9 mouse cellular contexts compared by ENCODE assay signal in the genomic region with DNA sequence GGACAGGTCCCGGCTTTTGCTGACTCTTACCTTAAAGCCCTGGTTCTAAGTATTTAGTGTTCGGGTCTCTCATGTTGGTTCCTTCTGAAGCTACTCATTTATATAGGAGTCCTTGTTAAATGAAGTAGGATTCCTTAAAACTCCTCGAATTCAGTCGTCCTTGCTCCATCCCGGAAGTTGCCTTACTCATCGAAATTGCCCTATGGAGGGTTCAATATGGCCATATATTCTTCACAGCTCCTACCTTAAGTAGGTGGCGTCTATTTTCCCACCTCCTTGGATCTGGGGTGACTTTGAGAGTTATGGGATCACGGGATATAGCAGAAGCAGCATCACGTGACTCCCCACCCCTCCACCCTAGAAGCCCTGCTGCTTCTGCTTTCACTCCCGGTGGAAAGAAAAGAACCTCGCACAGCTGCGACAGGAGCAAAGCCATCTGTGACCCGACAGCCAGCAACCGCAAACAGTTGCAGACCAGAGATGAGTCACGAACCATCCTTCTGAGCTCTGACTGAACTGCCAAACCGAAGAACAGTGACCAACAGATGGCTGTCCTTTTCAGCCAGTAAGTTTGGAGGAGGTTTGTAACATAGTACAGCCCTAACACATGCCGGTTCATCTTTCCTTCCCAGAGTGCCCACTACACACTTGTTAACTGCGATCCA. TPM values are rescaled to one million over a fixed set of nuclear protein-coding genes. Genes with fewer than 3 reads are reported as not detected.
DNase-seq lines count a peak whose midpoint lies in the region; ATAC-seq and TF ChIP-seq lines count a peak whose summit lies in the region.
"Had no signal": no experiment of that assay in that cellular context is flagged by ENCODE, and none has a peak within 500 bp of the region (broad histone marks: within the 10 kb centered on the region; RNA-seq: fewer than 3 reads in every experiment).

No protein-coding gene starts in this region.

- peaks cover 27% of the 10 kb centered on the region for H3K4me1 ChIP-seq in bone marrow macrophage, adult 2 months (ENCODE audit: control insufficient read depth, insufficient read depth, low read length)
- peaks cover 13% of the 10 kb centered on the region for H3K4me1 ChIP-seq in limb, embryonic 13.5 days
- 0 out of 2 replicates have a peak, but pooled peaks cover 3% of the 10 kb centered on the region for H3K4me1 ChIP-seq in midbrain, embryonic 13.5 days (replicated peaks)
- no peaks in the 10 kb centered on the region for H3K4me1 ChIP-seq in stomach, postnatal 0 days (replicated peaks; ENCODE audit: control insufficient read depth, insufficient read depth)

- no peaks in the 10 kb centered on the region for H3K9me3 ChIP-seq in limb, embryonic 13.5 days
- no peaks in the 10 kb centered on the region for H3K9me3 ChIP-seq in midbrain, embryonic 13.5 days
- no peaks in the 10 kb centered on the region for H3K9me3 ChIP-seq in stomach, postnatal 0 days (ENCODE audit: control insufficient read depth, low read length)

- peak overlapping the region; percentile 39 for H3K4me2 ChIP-seq in limb, embryonic 13.5 days (replicated peaks)
- H3K4me2 ChIP-seq in midbrain, embryonic 13.5 days (replicated peaks) = no peak overlapping the region
- peak overlapping the region; percentile 35 for H3K4me2 ChIP-seq in stomach, postnatal 0 days (replicated peaks; ENCODE audit: low read depth)

- DNase-seq in cerebellum, postnatal 14 days = peak; percentile 5 to 13
- no peak for DNase-seq in cerebellum, postnatal 36 days
- DNase-seq in heart, adult 8-10 months (ENCODE audit: low spot score) = peak; percentile 80
- DNase-seq in kidney, adult 18-20 months = peak; percentile 23
- DNase-seq in stomach, postnatal 0 days (ENCODE audit: low spot score) = peak; percentile 36

- TF ChIP-seq POLR2A in bone marrow macrophage, adult 2 months (IDR thresholded peaks at IDR 0.05; ENCODE audit: borderline replicate concordance, low read depth, low read length) = no peak

- no peak overlapping the region for H3K9ac ChIP-seq in limb, embryonic 13.5 days
- no peak overlapping the region for H3K9ac ChIP-seq in midbrain, embryonic 13.5 days (replicated peaks)
- H3K9ac ChIP-seq in stomach, postnatal 0 days (ENCODE audit: low read length) = no peak overlapping the region

- no peak for TF ChIP-seq CTCF in bone marrow macrophage, adult 2 months (IDR thresholded peaks at IDR 0.05; ENCODE audit: low read depth, low read length)
- 0 out of 2 replicates have a peak, but pooled peaks have one; percentile 8 for TF ChIP-seq CTCF in stomach, postnatal 0 days (IDR thresholded peaks at IDR 0.05; ENCODE audit: low read depth)

- H3K27ac ChIP-seq in bone marrow macrophage, adult 2 months (ENCODE audit: insufficient read depth, low read depth, low read length) = peak overlapping the region; percentile 94
- no peak overlapping the region; the same call in 1 of the 2 replicates for H3K27ac ChIP-seq in limb, embryonic 13.5 days
- H3K27ac ChIP-seq in midbrain, embryonic 13.5 days = no peak overlapping the region
- no peak overlapping the region for H3K27ac ChIP-seq in stomach, postnatal 0 days (replicated peaks)

- TF ChIP-seq EP300 in stomach, postnatal 0 days (optimal IDR thresholded peaks at IDR 0.05) = no peak

- peak; percentile 73; the same call in 1 of the 2 replicates for ATAC-seq in limb, embryonic 13.5 days (ENCODE audit: low FRiP score, low read depth)
- ATAC-seq in midbrain, embryonic 13.5 days = 0 out of 2 replicates have a peak, but pooled peaks have one; percentile 20
- ATAC-seq in stomach, postnatal 0 days (ENCODE audit: low FRiP score, low TSS enrichment) = peak; percentile 80; the same call in 1 of the 2 replicates

- no peaks in the 10 kb centered on the region for H3K27me3 ChIP-seq in limb, embryonic 13.5 days
- no peaks in the 10 kb centered on the region for H3K27me3 ChIP-seq in midbrain, embryonic 13.5 days
- H3K27me3 ChIP-seq in stomach, postnatal 0 days (ENCODE audit: control insufficient read depth, insufficient read depth, low read length) = no peaks in the 10 kb centered on the region

- peak overlapping the region; percentile 65 for H3K4me3 ChIP-seq in bone marrow macrophage, adult 2 months (ENCODE audit: insufficient read depth, low read length)
- H3K4me3 ChIP-seq in limb, embryonic 13.5 days = no peak overlapping the region
- no peak overlapping the region for H3K4me3 ChIP-seq in midbrain, embryonic 13.5 days (replicated peaks)
- H3K4me3 ChIP-seq in stomach, postnatal 0 days (ENCODE audit: low read depth, low read length) = no peak overlapping the region; the same call in 1 of the 2 replicates

- WGBS in limb, embryonic 13.5 days = 51% methylated on average over 18 of the region's 18 CpGs
- 61% methylated on average over 18 of the region's 18 CpGs for WGBS in midbrain, embryonic 13.5 days
- WGBS in stomach, postnatal 0 days = 37% methylated on average over 18 of the region's 18 CpGs

- H3K36me3 ChIP-seq in limb, embryonic 13.5 days = no peaks in the 10 kb centered on the region
- H3K36me3 ChIP-seq in midbrain, embryonic 13.5 days = no peaks in the 10 kb centered on the region
- H3K36me3 ChIP-seq in stomach, postnatal 0 days (ENCODE audit: control insufficient read depth, insufficient read depth, low read length) = no peaks in the 10 kb centered on the region

RNA-seq across cellular contexts. Expression of a gene that starts 40.7 kb away (rescaled TPM):
- polyA plus RNA-seq in bone marrow macrophage, adult 2 months (2012; ENCODE audit: insufficient read depth, insufficient read length, missing spikeins) = not detected in 2 replicates
- not detected for total RNA-seq in heart, adult 8-10 months (2022)
- not detected in 2 replicates for polyA plus RNA-seq in limb, embryonic 13.5 days (2015; fragmentation: Nextera tagmentation; extraction: Ambion mirVana)
- polyA plus RNA-seq in midbrain, embryonic 13.5 days (2015; fragmentation: Nextera tagmentation; extraction: Ambion mirVana) = not detected in 2 replicates
- polyA plus RNA-seq in stomach, postnatal 0 days (2015; fragmentation: Nextera tagmentation; extraction: Ambion mirVana) = not detected in 2 replicates
- polyA plus RNA-seq: neural tube, embryonic 14.5 days had no signal

RNA-seq across cellular contexts. Expression of a gene that starts 46.7 kb away (rescaled TPM):
- polyA plus RNA-seq in bone marrow macrophage, adult 2 months (2012; ENCODE audit: insufficient read depth, insufficient read length, missing spikeins) = not detected in 2 replicates
- total RNA-seq in heart, adult 8-10 months (2022) = not detected
- not detected in 2 replicates for polyA plus RNA-seq in limb, embryonic 13.5 days (2015; fragmentation: Nextera tagmentation; extraction: Ambion mirVana)
- polyA plus RNA-seq in midbrain, embryonic 13.5 days (2015; fragmentation: Nextera tagmentation; extraction: Ambion mirVana) = not detected in 2 replicates
- not detected in 2 replicates for polyA plus RNA-seq in stomach, postnatal 0 days (2015; fragmentation: Nextera tagmentation; extraction: Ambion mirVana)
- polyA plus RNA-seq: neural tube, embryonic 14.5 days had no signal

RNA-seq across cellular contexts. Expression of a gene that starts 52.4 kb away (rescaled TPM):
- not detected in 2 replicates for polyA plus RNA-seq in bone marrow macrophage, adult 2 months (2012; ENCODE audit: insufficient read depth, insufficient read length, missing spikeins)
- not detected for total RNA-seq in heart, adult 8-10 months (2022)
- polyA plus RNA-seq in limb, embryonic 13.5 days (2015; fragmentation: Nextera tagmentation; extraction: Ambion mirVana) = not detected in 2 replicates
- not detected in 2 replicates for polyA plus RNA-seq in midbrain, embryonic 13.5 days (2015; fragmentation: Nextera tagmentation; extraction: Ambion mirVana)
- polyA plus RNA-seq in stomach, postnatal 0 days (2015; fragmentation: Nextera tagmentation; extraction: Ambion mirVana) = not detected in 2 replicates
- polyA plus RNA-seq: neural tube, embryonic 14.5 days had no signal

RNA-seq across cellular contexts. Expression of a gene that starts 58.5 kb away (rescaled TPM):
- not detected in 2 replicates for polyA plus RNA-seq in bone marrow macrophage, adult 2 months (2012; ENCODE audit: insufficient read depth, insufficient read length, missing spikeins)
- not detected for total RNA-seq in heart, adult 8-10 months (2022)
- not detected in 2 replicates for polyA plus RNA-seq in limb, embryonic 13.5 days (2015; fragmentation: Nextera tagmentation; extraction: Ambion mirVana)
- not detected in 2 replicates for polyA plus RNA-seq in midbrain, embryonic 13.5 days (2015; fragmentation: Nextera tagmentation; extraction: Ambion mirVana)
- polyA plus RNA-seq in stomach, postnatal 0 days (2015; fragmentation: Nextera tagmentation; extraction: Ambion mirVana) = 0.05 TPM in 1 of 2 replicates, not detected in the other
- polyA plus RNA-seq: neural tube, embryonic 14.5 days had no signal

Comparison
In these comparisons a context has a peak if more than half of its experiments do, and no peak if none do; other contexts are left out.
1. DNase-seq: peak in cerebellum, postnatal 14 days (2 of 2), heart, adult 8-10 months (single experiment), kidney, adult 18-20 months (single experiment) and stomach, postnatal 0 days (single experiment); none in cerebellum, postnatal 36 days (0 of 2).
2. ATAC-seq: peak in every context shown above with its lines; median percentile 80 in stomach, postnatal 0 days; 73 in limb, embryonic 13.5 days; 20 in midbrain, embryonic 13.5 days.